Mouse (Mus musculus) midbrain, embryonic 16.5 days (tissue): ENCODE measurements around the gene Tbc1d22a. TPM values are rescaled to one million over a fixed set of nuclear protein-coding genes. Genes with fewer than 3 reads are reported as not detected.
"Not testable (repeated sequence)": the region's sequence is repeated elsewhere in the genome, so short reads cannot be mapped to it uniquely, and the experiment has no call there.

Experiments
- ATAC-seq: fragments of 200-750 bp; cut with Nextera tagmentation; 2 replicates; pipeline ENCODE4 v1.8.0; 2017; ENCODE audit warnings: moderate TSS enrichment
- H3K27ac ChIP-seq: fragments of 300-500 bp; sonication (generic); 2 replicates; pipeline ENCODE4 v1.5.1; 2014; ENCODE audit warnings: mild to moderate bottlenecking, low read length, mixed read lengths
- H3K27me3 ChIP-seq: fragments of 300-500 bp; sonication (generic); 2 replicates; pipeline ENCODE4 v1.6.1; 2014; ENCODE audit warnings: low read depth, low read length, mixed read lengths; ENCODE audit not compliant: control insufficient read depth, insufficient read depth
- H3K36me3 ChIP-seq: fragments of 300-500 bp; sonication (generic); 2 replicates; pipeline ENCODE4 v1.6.1; 2014; ENCODE audit warnings: mild to moderate bottlenecking, low read length, moderate library complexity, mixed read lengths; ENCODE audit not compliant: control insufficient read depth, insufficient read depth
- H3K4me1 ChIP-seq: fragments of 300-500 bp; sonication (generic); 2 replicates; pipeline ENCODE4 v1.6.1; 2014; ENCODE audit warnings: mild to moderate bottlenecking, low read length, mixed read lengths; ENCODE audit not compliant: control insufficient read depth, insufficient read depth
- H3K4me2 ChIP-seq: fragments of 300-500 bp; sonication (generic); 2 replicates; pipeline ENCODE4 v1.6.1; 2014; ENCODE audit warnings: mild to moderate bottlenecking, low read length, mixed read lengths
- H3K4me3 ChIP-seq: fragments of 300-500 bp; sonication (generic); 2 replicates; pipeline ENCODE4 v1.5.1; 2014; ENCODE audit warnings: low read depth, mild to moderate bottlenecking, low read length, moderate library complexity, mixed read lengths
- H3K9ac ChIP-seq: fragments of 300-500 bp; sonication (generic); 2 replicates; pipeline ENCODE4 v1.6.1; 2014; ENCODE audit warnings: low read depth, low read length, mixed read lengths
- H3K9me3 ChIP-seq: fragments of 300-500 bp; sonication (generic); replicated peaks from 2 replicates; pipeline ENCODE4 v1.6.1; 2014; ENCODE audit warnings: mild to moderate bottlenecking, low read length, mixed read lengths; ENCODE audit not compliant: control insufficient read depth, poor library complexity, severe bottlenecking
- WGBS: fragments of 180-500 bp; shearing (Covaris S2); extraction: QIAGEN DNeasy Blood & Tissue Kit; methylation state at CpG from one replicate; pipeline ENCODE4 v1.1.7; 2014; 5-methylcytosine and 5-hydroxymethylcytosine counted together
- polyA plus RNA-seq: library from polyadenylated mRNA; unstranded; fragments of >200 nt; fragmentation: Nextera tagmentation; extraction: Ambion mirVana; gene quantifications from 2 replicates; pipeline ENCODE4 v1.2.1, GENCODE M21; 2015

The Tbc1d22a gene
- polyA plus RNA-seq, 1 experiment from 2014 or later, result 12.8 TPM

GRCm38 (mm10) chr15:86206385-86206784 is 7.9 kb upstream of the Tbc1d22a start:
- Histone ChIP-seq H3K4me1 (no peaks in the 10 kb centered on the region), H3K27me3 (no peaks in the 10 kb centered on the region), H3K4me2 (no peak overlapping the region), H3K4me3 (no peak overlapping the region), H3K9ac (no peak overlapping the region), H3K36me3 (no peaks in the 10 kb centered on the region), H3K9me3 (no peaks in the 10 kb centered on the region), H3K27ac (no peak overlapping the region)
- no peak for ATAC-seq
- 69% methylated on average over 4 of the region's 4 CpGs for WGBS

- H3K4me1 ChIP-seq, result peaks cover 15% of the 10 kb centered on the region
- not testable (repeated sequence) for H3K4me2 ChIP-seq, ATAC-seq, H3K27me3 ChIP-seq, H3K9me3 ChIP-seq, H3K9ac ChIP-seq, H3K4me3 ChIP-seq, H3K27ac ChIP-seq, H3K36me3 ChIP-seq
- 94% methylated on average over 5 of the region's 5 CpGs for WGBS
Observed at GRCm38 (mm10) chr15:86212193-86212592, 2.1 kb upstream of the Tbc1d22a start.

- no peaks in the 10 kb centered on the region for H3K27me3 ChIP-seq
- H3K9ac ChIP-seq, result peak overlapping the region; percentile 83
- no peaks in the 10 kb centered on the region for H3K36me3 ChIP-seq
- peak overlapping the region; percentile 95 for H3K4me2 ChIP-seq
- H3K9me3 ChIP-seq, result no peaks in the 10 kb centered on the region
- H3K4me1 ChIP-seq, result peaks cover 15% of the 10 kb centered on the region
- no peak; the same call in 1 of the 2 replicates for ATAC-seq
- H3K4me3 ChIP-seq, result peak overlapping the region; percentile 77
- WGBS, result 15% methylated on average over 25 of the region's 25 CpGs
- peak overlapping the region; percentile 94 for H3K27ac ChIP-seq
Observed at GRCm38 (mm10) chr15:86214549-86215201, 416 bp downstream of the Tbc1d22a start.

- H3K4me3 ChIP-seq, H3K36me3 ChIP-seq, H3K4me2 ChIP-seq, H3K27ac ChIP-seq, ATAC-seq, H3K9ac ChIP-seq, H3K9me3 ChIP-seq, H3K27me3 ChIP-seq: not testable (repeated sequence)
- 88% methylated on average over 9 of the region's 9 CpGs for WGBS
- H3K4me1 ChIP-seq, result peaks cover 15% of the 10 kb centered on the region
Observed at GRCm38 (mm10) chr15:86216641-86217040, 2.4 kb downstream of the Tbc1d22a start.

GRCm38 (mm10) chr15:86219534-86220228 is 5.4 kb downstream of the Tbc1d22a start:
- Histone ChIP-seq H3K36me3 (no peaks in the 10 kb centered on the region), H3K9me3 (no peaks in the 10 kb centered on the region), H3K4me1 (peaks cover 5% of the 10 kb centered on the region), H3K9ac (no peak overlapping the region), H3K4me3 (no peak overlapping the region), H3K27ac (no peak overlapping the region), H3K4me2 (no peak overlapping the region), H3K27me3 (no peaks in the 10 kb centered on the region)
- WGBS, result 84% methylated on average over 7 of the region's 7 CpGs
- ATAC-seq, result no peak

GRCm38 (mm10) chr15:86220229-86220630 is 6.0 kb downstream of the Tbc1d22a start:
- ATAC-seq, result no peak
- WGBS, result 81% methylated on average over 5 of the region's 5 CpGs

GRCm38 (mm10) chr15:86220715-86221114 is 6.5 kb downstream of the Tbc1d22a start:
- Histone ChIP-seq H3K4me1 (no peaks in the 10 kb centered on the region), H3K36me3 (no peaks in the 10 kb centered on the region), H3K9me3 (no peaks in the 10 kb centered on the region), H3K4me3 (no peak overlapping the region), H3K4me2 (no peak overlapping the region), H3K9ac (no peak overlapping the region), H3K27ac (no peak overlapping the region), H3K27me3 (no peaks in the 10 kb centered on the region)
- WGBS, result 86% methylated on average over 4 of the region's 4 CpGs
- ATAC-seq, result no peak

More at GRCm38 (mm10) chr15:86220229-86220630, 6.0 kb downstream of the Tbc1d22a start:
- no peak overlapping the region for H3K9ac ChIP-seq
- H3K27me3 ChIP-seq, result no peaks in the 10 kb centered on the region
- no peak overlapping the region for H3K4me3 ChIP-seq
- H3K4me1 ChIP-seq, result no peaks in the 10 kb centered on the region; the same call in 1 of the 2 replicates
- H3K27ac ChIP-seq, result no peak overlapping the region
- no peaks in the 10 kb centered on the region for H3K9me3 ChIP-seq
- no peaks in the 10 kb centered on the region for H3K36me3 ChIP-seq
- H3K4me2 ChIP-seq, result no peak overlapping the region

GRCm38 (mm10) chr15:86221369-86221768 is 7.1 kb downstream of the Tbc1d22a start:
- ATAC-seq, result no peak
- no peaks in the 10 kb centered on the region for H3K27me3 ChIP-seq
- H3K9me3 ChIP-seq, result no peaks in the 10 kb centered on the region
- H3K4me2 ChIP-seq, result no peak overlapping the region
- no peak overlapping the region for H3K9ac ChIP-seq
- H3K4me1 ChIP-seq, result no peaks in the 10 kb centered on the region
- no peak overlapping the region for H3K27ac ChIP-seq
- 80% methylated on average over 4 of the region's 4 CpGs for WGBS
- H3K4me3 ChIP-seq, result no peak overlapping the region
- no peaks in the 10 kb centered on the region for H3K36me3 ChIP-seq

GRCm38 (mm10) chr15:86221901-86222300 is 7.6 kb downstream of the Tbc1d22a start:
- not testable (repeated sequence) for ATAC-seq, H3K4me2 ChIP-seq, H3K9me3 ChIP-seq, H3K9ac ChIP-seq, H3K4me1 ChIP-seq, H3K36me3 ChIP-seq, H3K27me3 ChIP-seq, H3K27ac ChIP-seq, H3K4me3 ChIP-seq
- whole genome bisulfite sequencing, result 86% methylated on average over 11 of the region's 11 CpGs
